Mouse (Mus musculus): ENCODE results near the gene Stk11.

- TF ChIP-seq CTCF (conservative IDR thresholded peaks at IDR 0.05; ENCODE audit: low read length) = no peak
- TF ChIP-seq POU5F1 (IDR thresholded peaks at IDR 0.05; ENCODE audit: borderline replicate concordance, low read length) = no peak
- TF ChIP-seq NANOG (IDR thresholded peaks at IDR 0.05; ENCODE audit: borderline replicate concordance, low read length) = no peak
Observed at GRCm38 (mm10) chr10:80150226-80151210, 34.9 kb downstream of the Stk11 start.

Data from E14TG2a.4 (cell line).